Mouse (Mus musculus) myocyte (in vitro differentiated cells): ENCODE data around the gene 4933407L21Rik. TPM values are rescaled to one million over a fixed set of nuclear protein-coding genes. Genes with fewer than 3 reads are reported as not detected.
"Not testable (repeated sequence)": the region's sequence is repeated elsewhere in the genome, so short reads cannot be mapped to it uniquely, and the experiment has no call there.

Source experiments
- H3K27me3 ChIP-seq: one replicate; pipeline ENCODE4 v1.6.1; 2011; ENCODE audit not compliant: control insufficient read depth, insufficient read depth, insufficient read length
- H3K36me3 ChIP-seq: one replicate; pipeline ENCODE4 v1.6.1; 2011; ENCODE audit not compliant: control insufficient read depth, insufficient read depth
- H3K4me2 ChIP-seq: one replicate; pipeline ENCODE4 v1.6.1; 2011; ENCODE audit warnings: low read depth, control low read depth
- H3K4me3 ChIP-seq: one replicate; pipeline ENCODE4 v1.5.1; 2011; ENCODE audit warnings: mild to moderate bottlenecking, control low read depth, moderate library complexity
- H3K79me2 ChIP-seq: one replicate; pipeline ENCODE4 v1.6.1; 2011; ENCODE audit not compliant: control insufficient read depth, insufficient read depth
- H3ac ChIP-seq: one replicate; pipeline ENCODE4 v1.6.1; 2011; ENCODE audit not compliant: control insufficient read depth, insufficient read length
- CEBPB ChIP-seq: IDR thresholded peaks from 2 replicates; pipeline ENCODE4 v1.6.1; 2011; ENCODE audit warnings: mild to moderate bottlenecking, moderate library complexity; ENCODE audit not compliant: poor library complexity, insufficient read depth, severe bottlenecking
- E2F4 ChIP-seq: IDR thresholded peaks from one replicate; pipeline ENCODE4 v1.6.1; 2011; ENCODE audit warnings: mild to moderate bottlenecking, control low read depth, moderate library complexity; ENCODE audit not compliant: insufficient read depth
- MAX ChIP-seq: IDR thresholded peaks from one replicate; pipeline ENCODE4 v1.6.1; 2011; ENCODE audit warnings: low read depth, mild to moderate bottlenecking, control low read depth
- MYOD1 ChIP-seq, 3 experiments: IDR thresholded peaks; one replicate each; pipeline ENCODE4 v1.6.1; 2011; ENCODE audit warnings: control low read depth in 2 of 3, low read depth in 2 of 3, mild to moderate bottlenecking in 2 of 3, moderate library complexity in 1 of 3; ENCODE audit not compliant: insufficient read length in 2 of 3, control insufficient read depth in 1 of 3
- MYOG ChIP-seq, 3 experiments: IDR thresholded peaks; one replicate each; pipeline ENCODE4 v1.6.1; 2011; ENCODE audit warnings: control low read depth in 2 of 3, low read depth in 2 of 3, mild to moderate bottlenecking in 2 of 3; ENCODE audit not compliant: insufficient read length in 2 of 3, control insufficient read depth in 1 of 3, insufficient read depth in 1 of 3
- POLR2A ChIP-seq: IDR thresholded peaks from one replicate; pipeline ENCODE4 v1.6.1; 2011; ENCODE audit warnings: low read depth, mild to moderate bottlenecking, control low read depth, moderate library complexity; ENCODE audit not compliant: insufficient read length
- POLR2AphosphoS2 ChIP-seq: IDR thresholded peaks from one replicate; pipeline ENCODE4 v1.6.1; 2011; ENCODE audit warnings: low read depth, control low read depth; ENCODE audit not compliant: insufficient read length
- SRF ChIP-seq: IDR thresholded peaks from one replicate; pipeline ENCODE4 v1.6.1; 2011; ENCODE audit warnings: low read depth; ENCODE audit not compliant: control insufficient read depth, insufficient read length
- TCF3 ChIP-seq: IDR thresholded peaks from one replicate; pipeline ENCODE4 v1.6.1; 2011; ENCODE audit warnings: low read depth, control low read depth; ENCODE audit not compliant: insufficient read length
- USF1 ChIP-seq: IDR thresholded peaks from one replicate; pipeline ENCODE4 v1.6.1; 2011; ENCODE audit warnings: low read depth, mild to moderate bottlenecking, control low read depth, moderate library complexity
- polyA plus RNA-seq: library from polyadenylated mRNA; unstranded; fragments of >200 nt; fragmentation: generic; extraction: Trizol; gene quantifications from one replicate; pipeline ENCODE4 v1.2.1, GENCODE M21; 2012; ENCODE audit warnings: missing spikeins

Gene 4933407L21Rik
- polyA plus RNA-seq, 1 experiment = not detected

DNA sequence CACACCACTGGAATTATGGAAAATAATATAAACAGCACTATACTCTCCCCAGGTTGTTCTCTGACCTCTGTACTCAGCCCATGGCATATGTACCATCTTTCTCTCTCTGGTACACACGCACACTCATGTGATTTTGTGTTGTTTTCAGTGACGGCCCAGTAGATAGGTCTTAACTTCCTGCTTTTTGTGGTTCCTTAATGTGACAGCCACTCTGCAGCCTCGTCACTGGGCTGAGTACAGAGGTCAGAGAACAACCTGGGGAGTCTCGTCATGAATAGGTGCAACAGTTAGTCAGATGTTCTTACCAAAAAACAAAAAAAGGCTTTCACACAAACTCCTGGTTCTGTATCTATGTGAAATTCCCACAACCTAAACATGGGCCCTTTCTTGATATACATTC is 60.1 kb downstream of the 4933407L21Rik start:
- Histone ChIP-seq H3K27me3 (peaks cover 12% of the 10 kb centered on the region), H3K4me2 (no peak overlapping the region), H3K4me3 (no peak overlapping the region), H3K36me3 (no peaks in the 10 kb centered on the region), H3ac (no peak overlapping the region), H3K79me2 (no peaks in the 10 kb centered on the region)
- no peak for TF ChIP-seq E2F4
- TF ChIP-seq POLR2A = no peak
- TF ChIP-seq POLR2AphosphoS2 = no peak
- TF ChIP-seq TCF3 = no peak
- no peak for TF ChIP-seq SRF
- no peak for TF ChIP-seq MAX
- no peak for TF ChIP-seq USF1
- TF ChIP-seq CEBPB = no peak
- TF ChIP-seq MYOD1 (IDR thresholded peaks at IDR 0.05; ENCODE audit: control insufficient read depth in 1 of 3, insufficient read length in 2 of 3, low read depth in 2 of 3) = no peak
- no peak for TF ChIP-seq MYOG (IDR thresholded peaks at IDR 0.05; ENCODE audit: control insufficient read depth in 1 of 3, insufficient read depth in 1 of 3, insufficient read length in 2 of 3, low read depth in 2 of 3)

GRCm38 (mm10) chr1:85988882-85989281 is 60.6 kb downstream of the 4933407L21Rik start:
- H3K4me2 ChIP-seq, H3K36me3 ChIP-seq, H3ac ChIP-seq, H3K79me2 ChIP-seq, H3K4me3 ChIP-seq: not testable (repeated sequence)
- H3K27me3 ChIP-seq = peaks cover 12% of the 10 kb centered on the region

Other genes starting within 250 kb of the 4933407L21Rik start
- 0.02 TPM for gene A630001G21Rik, start 149.8 kb upstream of the 4933407L21Rik start, polyA plus RNA-seq
- gene Cab39, start 135.0 kb upstream of the 4933407L21Rik start, polyA plus RNA-seq = 29.0 TPM
- 86.6 TPM for gene Itm2c, start 34.2 kb upstream of the 4933407L21Rik start, polyA plus RNA-seq
- gene Gpr55, start 32.5 kb downstream of the 4933407L21Rik start, polyA plus RNA-seq = not detected
- gene Spata3, start 88.3 kb downstream of the 4933407L21Rik start, polyA plus RNA-seq = not detected
- not detected for gene 2810459M11Rik, start 117.4 kb downstream of the 4933407L21Rik start, polyA plus RNA-seq
- 97.2 TPM for gene Psmd1, start 135.9 kb downstream of the 4933407L21Rik start, polyA plus RNA-seq
- 2.3 TPM for gene Htr2b, start 183.5 kb downstream of the 4933407L21Rik start, polyA plus RNA-seq
- gene Gm21972, start 205.2 kb downstream of the 4933407L21Rik start, polyA plus RNA-seq = 1.0 TPM
- gene Armc9, start 226.3 kb downstream of the 4933407L21Rik start, polyA plus RNA-seq = 6.4 TPM